Mouse (Mus musculus) MEL (cell line): ENCODE results near the gene Myocos. TPM values are rescaled to one million over a fixed set of nuclear protein-coding genes. Genes with fewer than 3 reads are reported as not detected.

Source experiments
- DNase-seq: peaks from one replicate; pipeline ENCODE4 v3.0.0; 2011; ENCODE audit warnings: low read depth, low spot score
- H3K27ac ChIP-seq: 2 replicates; pipeline ENCODE4 v1.5.1; 2012; ENCODE audit warnings: low read depth, mild to moderate bottlenecking, control low read depth, low read length, moderate library complexity; ENCODE audit not compliant: control insufficient read depth
- H3K27me3 ChIP-seq, 2 experiments: fragments of 150-350 bp in 1 of 2; sonication (generic) in 1 of 2; 2 replicates each; pipeline ENCODE4 v1.6.1; 2012; ENCODE audit warnings: low read length in 2 of 2, mild to moderate bottlenecking in 2 of 2, improper control_type of control experiment in 1 of 2, moderate library complexity in 1 of 2; ENCODE audit not compliant: insufficient read depth in 2 of 2, control insufficient read depth in 1 of 2
- H3K36me3 ChIP-seq, 2 experiments: 2 replicates each; pipeline ENCODE4 v1.6.1; 2012 to 2014; ENCODE audit warnings: low read length in 2 of 2, improper control_type of control experiment in 1 of 2, inconsistent platforms in 1 of 2, mild to moderate bottlenecking in 1 of 2; ENCODE audit not compliant: insufficient read depth in 2 of 2, control insufficient read depth in 1 of 2
- H3K4me1 ChIP-seq, 2 experiments: fragments of 150-350 bp in 1 of 2; sonication (generic) in 1 of 2; 2 replicates each; pipeline ENCODE4 v1.6.1; 2012; ENCODE audit warnings: low read length in 2 of 2, improper control_type of control experiment in 1 of 2, mild to moderate bottlenecking in 1 of 2; ENCODE audit not compliant: insufficient read depth in 2 of 2, control insufficient read depth in 1 of 2
- H3K4me3 ChIP-seq, 2 experiments: fragments of 150-350 bp in 1 of 2; sonication (generic) in 1 of 2; 2 replicates each; pipeline ENCODE4 v1.5.1; 2012; ENCODE audit warnings: low read depth in 2 of 2, low read length in 2 of 2, mild to moderate bottlenecking in 2 of 2, moderate library complexity in 2 of 2, control low read depth in 1 of 2, improper control_type of control experiment in 1 of 2; ENCODE audit not compliant: control insufficient read depth in 1 of 2, insufficient read depth in 1 of 2
- H3K79me2 ChIP-seq: 2 replicates; pipeline ENCODE4 v1.6.1; 2012; ENCODE audit warnings: mild to moderate bottlenecking, low read length, moderate library complexity; ENCODE audit not compliant: control insufficient read depth, poor library complexity, insufficient read depth
- H3K9ac ChIP-seq: 2 replicates; pipeline ENCODE4 v1.6.1; 2012; ENCODE audit warnings: low read depth, mild to moderate bottlenecking, control low read depth, low read length, moderate library complexity; ENCODE audit not compliant: control insufficient read depth, poor library complexity, severe bottlenecking
- H3K9me3 ChIP-seq: fragments of 150-350 bp; sonication (generic); replicated peaks from 2 replicates; pipeline ENCODE4 v1.6.1; 2012; ENCODE audit warnings: mild to moderate bottlenecking, low read length, improper control_type of control experiment, moderate library complexity; ENCODE audit not compliant: insufficient read depth
- BHLHE40 ChIP-seq: IDR thresholded peaks from 2 replicates; pipeline ENCODE4 v1.6.1; 2012; ENCODE audit warnings: low read depth, mild to moderate bottlenecking, inconsistent platforms, low read length, improper control_type of control experiment, borderline replicate concordance
- CHD1 ChIP-seq: IDR thresholded peaks from 2 replicates; pipeline ENCODE4 v1.6.1; 2012; ENCODE audit warnings: low read depth, mild to moderate bottlenecking, inconsistent platforms, low read length, improper control_type of control experiment
- CTCF ChIP-seq, 3 experiments: IDR thresholded peaks in 2 of 3; conservative IDR thresholded peaks in 1 of 3; 2 replicates each; pipeline ENCODE4 v1.5.1; 2011 to 2012; ENCODE audit warnings: low read length in 3 of 3, low read depth in 2 of 3, mild to moderate bottlenecking in 2 of 3, improper control_type of control experiment in 1 of 3, inconsistent platforms in 1 of 3, mixed read lengths in 1 of 3, moderate library complexity in 1 of 3; ENCODE audit not compliant: control insufficient read depth in 1 of 3, insufficient read depth in 1 of 3, poor library complexity in 1 of 3, severe bottlenecking in 1 of 3
- MAX ChIP-seq: IDR thresholded peaks from 2 replicates; pipeline ENCODE4 v1.6.1; 2011; ENCODE audit warnings: low read length, improper control_type of control experiment
- MAZ ChIP-seq: IDR thresholded peaks from 2 replicates; pipeline ENCODE4 v1.6.1; 2012; ENCODE audit warnings: low read depth, mild to moderate bottlenecking, inconsistent platforms, low read length, improper control_type of control experiment
- NRF1 ChIP-seq: IDR thresholded peaks from 2 replicates; pipeline ENCODE4 v1.6.1; 2014; ENCODE audit warnings: low read depth, mild to moderate bottlenecking, inconsistent platforms, low read length, improper control_type of control experiment, moderate library complexity; ENCODE audit not compliant: poor library complexity, insufficient read depth, severe bottlenecking
- RAD21 ChIP-seq: IDR thresholded peaks from 2 replicates; pipeline ENCODE4 v1.6.1; 2011; ENCODE audit warnings: mild to moderate bottlenecking, low read depth, low read length, improper control_type of control experiment
- RCOR1 ChIP-seq: IDR thresholded peaks from 2 replicates; pipeline ENCODE4 v1.6.1; 2012; ENCODE audit warnings: low read depth, mild to moderate bottlenecking, inconsistent platforms, low read length, improper control_type of control experiment
- SMC3 ChIP-seq: IDR thresholded peaks from 2 replicates; pipeline ENCODE4 v1.6.1; 2011; ENCODE audit warnings: low read depth, low read length, improper control_type of control experiment
- USF1 ChIP-seq: IDR thresholded peaks from 2 replicates; pipeline ENCODE4 v1.6.1; 2014; ENCODE audit warnings: low read depth, mild to moderate bottlenecking, inconsistent platforms, low read length, improper control_type of control experiment, moderate library complexity
- USF2 ChIP-seq, 2 experiments: IDR thresholded peaks; 2 replicates each; pipeline ENCODE4 v1.6.1; 2011 to 2012; ENCODE audit warnings: improper control_type of control experiment in 2 of 2, low read length in 2 of 2, borderline replicate concordance in 1 of 2, inconsistent platforms in 1 of 2, low read depth in 1 of 2, mild to moderate bottlenecking in 1 of 2; ENCODE audit not compliant: insufficient read depth in 1 of 2
- ZC3H11A ChIP-seq: IDR thresholded peaks from 2 replicates; pipeline ENCODE4 v1.6.1; 2012; ENCODE audit warnings: low read depth, mild to moderate bottlenecking, inconsistent platforms, low read length, improper control_type of control experiment
- polyA plus RNA-seq, 2 experiments: library from polyadenylated mRNA; stranded (reverse) in 1 of 2; unstranded in 1 of 2; fragments of >175 nt in 1 of 2; fragments of >200 nt in 1 of 2; gene quantifications; 2 replicates each; pipeline versions ENCODE4 v1.2.1 to v1.2.4; 2012; ENCODE audit warnings: low replicate concordance in 2 of 2, low read depth in 1 of 2; ENCODE audit not compliant: insufficient read length in 2 of 2, insufficient read depth in 1 of 2, missing spikeins in 1 of 2
- total RNA-seq: library from RNA; depleted of rRNA; stranded (reverse); fragments of 300-350 nt; gene quantifications from 2 replicates; pipeline ENCODE4 v1.2.3, GENCODE M21; 2012

The Myocos gene
- total and polyA plus RNA-seq, 3 experiments, result not detected

- peak; percentile 59 for DNase-seq
- Histone ChIP-seq H3K9ac (no peak overlapping the region), H3K27me3 (peaks cover 0 to 2% of the 10 kb centered on the region in 2 experiments; a peak in 2 of 4 replicates), H3K4me1 (0 out of 4 replicates have a peak, but pooled peaks cover 0 to 3% of the 10 kb centered on the region in 2 experiments), H3K79me2 (no peaks in the 10 kb centered on the region), H3K27ac (no peak overlapping the region), H3K36me3 (no peaks in the 10 kb centered on the region), H3K9me3 (no peaks in the 10 kb centered on the region), H3K4me3 (no peak overlapping the region)
- TF ChIP-seq RAD21 (peak; percentile 35), MAX (no peak), SMC3 (peak; percentile 58), NRF1 (no peak), CTCF (IDR thresholded peaks at IDR 0.05 in 2 of 3, conservative IDR thresholded peaks at IDR 0.05 in 1 of 3; ENCODE audit: control insufficient read depth in 1 of 3, insufficient read depth in 1 of 3, low read depth in 2 of 3, low read length in 3 of 3, poor library complexity in 1 of 3, severe bottlenecking in 1 of 3) (peak; percentile 54 to 65 (median 57)), CHD1 (no peak), ZC3H11A (no peak), USF1 (peak; percentile 61), BHLHE40 (no peak), MAZ (no peak), USF2 (IDR thresholded peaks at IDR 0.05; ENCODE audit: borderline replicate concordance in 1 of 2, insufficient read depth in 1 of 2, low read depth in 1 of 2, low read length in 2 of 2) (no peak)
Measured at GRCm38 (mm10) chr1:162646083-162646686, 11.8 kb downstream of the Myocos start.

- no peak overlapping the region for H3K27ac ChIP-seq
- H3K9ac ChIP-seq, result no peak overlapping the region
- H3K4me3 ChIP-seq, result no peak overlapping the region
Measured at GRCm38 (mm10) chr1:162643752-162644151, 14.3 kb downstream of the Myocos start.

GRCm38 (mm10) chr1:162642591-162642990, 15.4 kb downstream of the Myocos start:
- peaks cover 2 to 5% of the 10 kb centered on the region in 2 experiments for H3K27me3 ChIP-seq
- TF ChIP-seq NRF1, result no peak
- H3K4me3 ChIP-seq, result no peak overlapping the region
- no peak overlapping the region for H3K9ac ChIP-seq
- no peak for DNase-seq
- no peaks in the 10 kb centered on the region for H3K9me3 ChIP-seq
- no peaks in the 10 kb centered on the region for H3K79me2 ChIP-seq
- H3K36me3 ChIP-seq, result no peaks in the 10 kb centered on the region
- H3K4me1 ChIP-seq, result 0 out of 4 replicates have a peak, but pooled peaks cover 0 to 3% of the 10 kb centered on the region in 2 experiments
- no peak overlapping the region for H3K27ac ChIP-seq

More at GRCm38 (mm10) chr1:162643752-162644151, 14.3 kb downstream of the Myocos start:
- Histone ChIP-seq H3K4me1 (0 out of 4 replicates have a peak, but pooled peaks cover 0 to 3% of the 10 kb centered on the region in 2 experiments), H3K79me2 (no peaks in the 10 kb centered on the region)
- TF ChIP-seq USF1, result peak; percentile 36; the same call in 1 of the 2 replicates
- no peak for TF ChIP-seq RCOR1
- TF ChIP-seq, all 39 proteins: peak for 1
- H3K36me3 ChIP-seq, result no peaks in the 10 kb centered on the region
- peaks cover 2 to 5% of the 10 kb centered on the region in 2 experiments for H3K27me3 ChIP-seq
- no peak for DNase-seq
- no peaks in the 10 kb centered on the region for H3K9me3 ChIP-seq
